Mouse (Mus musculus) urinary bladder, postnatal 10 days (tissue): Measurements from ENCODE around the gene Camk2b.
"Not testable (repeated sequence)": the region's sequence is repeated elsewhere in the genome, so short reads cannot be mapped to it uniquely, and the experiment has no call there.

ENCODE experiments used
- DNase-seq: peaks from one replicate; pipeline ENCODE4 v3.0.0; 2022; ENCODE audit warnings: low spot score

Gene Camk2b

GRCm38 (mm10) chr11:6015011-6015431, 51.1 kb downstream of the Camk2b start:
- no peak for DNase-seq

DNA sequence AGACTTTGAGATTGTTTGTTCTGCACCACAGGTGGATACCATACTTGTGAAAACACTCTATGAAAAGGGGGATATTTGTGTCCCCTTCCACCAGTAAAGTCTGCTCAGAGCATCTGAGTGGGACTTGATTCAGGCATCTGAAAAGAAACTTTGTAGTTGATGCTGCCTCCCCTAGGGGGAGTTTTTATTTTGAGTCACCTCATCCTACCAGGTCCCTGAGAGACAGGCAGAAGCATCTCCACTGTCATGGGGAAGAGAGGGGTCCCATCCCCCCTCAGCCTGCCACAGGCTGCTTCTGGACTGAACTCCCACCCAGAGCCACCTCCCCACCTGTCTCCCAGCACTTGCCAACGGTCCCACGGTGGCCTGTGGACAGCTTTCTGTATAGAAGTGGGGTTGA, 52.8 kb downstream of the Camk2b start:
- no peak for DNase-seq

GRCm38 (mm10) chr11:6011879-6012278, 54.3 kb downstream of the Camk2b start:
- no peak for DNase-seq

DNA sequence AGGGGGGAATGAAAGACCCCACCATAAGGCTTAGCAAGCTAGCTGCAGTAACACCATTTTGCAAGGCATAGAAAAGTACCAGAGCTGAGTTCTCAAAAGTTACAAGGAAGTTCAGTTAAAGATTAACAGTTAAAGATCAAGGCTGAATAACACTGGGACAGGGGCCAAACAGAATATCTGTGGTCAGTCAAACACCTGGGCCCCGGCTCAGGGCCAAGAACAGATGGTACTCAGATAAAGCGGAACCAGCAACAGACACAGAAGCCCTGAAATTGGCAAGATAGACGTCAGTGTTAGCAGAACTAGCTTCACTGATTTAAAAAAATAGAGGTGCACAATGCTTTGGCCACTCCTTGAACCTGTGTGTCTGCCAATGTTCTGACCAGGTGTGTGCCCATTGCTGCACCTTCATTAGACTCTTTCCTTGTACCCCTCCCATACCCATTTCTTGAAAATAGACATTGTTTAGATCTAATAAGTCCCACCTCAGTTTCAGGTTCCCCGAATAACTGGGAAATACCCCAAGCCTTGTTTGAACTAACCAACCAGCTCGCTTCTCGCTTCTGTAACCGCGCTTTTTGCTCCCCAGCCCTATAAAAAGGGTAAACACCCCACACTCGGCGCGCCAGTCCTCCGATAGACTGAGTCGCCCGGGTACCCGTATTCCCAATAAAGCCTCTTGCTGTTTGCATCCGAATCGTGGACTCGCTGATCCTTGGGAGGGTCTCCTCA, 55.2 kb downstream of the Camk2b start:
- DNase-seq, result not testable (repeated sequence)

DNA sequence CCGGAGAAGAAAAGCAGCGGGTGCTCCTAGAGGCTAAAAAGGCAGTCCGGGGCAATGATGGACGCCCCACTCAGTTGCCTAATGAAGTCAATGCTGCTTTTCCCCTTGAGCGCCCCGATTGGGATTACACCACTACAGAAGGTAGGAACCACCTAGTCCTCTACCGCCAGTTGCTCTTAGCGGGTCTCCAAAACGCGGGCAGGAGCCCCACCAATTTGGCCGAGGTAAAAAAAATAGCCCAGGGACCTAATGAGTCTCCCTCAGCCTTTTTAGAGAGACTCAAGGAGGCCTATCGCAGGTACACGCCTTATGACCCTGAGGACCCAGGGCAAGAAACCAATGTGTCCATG, 58.4 kb downstream of the Camk2b start:
- not testable (repeated sequence) for DNase-seq

DNA sequence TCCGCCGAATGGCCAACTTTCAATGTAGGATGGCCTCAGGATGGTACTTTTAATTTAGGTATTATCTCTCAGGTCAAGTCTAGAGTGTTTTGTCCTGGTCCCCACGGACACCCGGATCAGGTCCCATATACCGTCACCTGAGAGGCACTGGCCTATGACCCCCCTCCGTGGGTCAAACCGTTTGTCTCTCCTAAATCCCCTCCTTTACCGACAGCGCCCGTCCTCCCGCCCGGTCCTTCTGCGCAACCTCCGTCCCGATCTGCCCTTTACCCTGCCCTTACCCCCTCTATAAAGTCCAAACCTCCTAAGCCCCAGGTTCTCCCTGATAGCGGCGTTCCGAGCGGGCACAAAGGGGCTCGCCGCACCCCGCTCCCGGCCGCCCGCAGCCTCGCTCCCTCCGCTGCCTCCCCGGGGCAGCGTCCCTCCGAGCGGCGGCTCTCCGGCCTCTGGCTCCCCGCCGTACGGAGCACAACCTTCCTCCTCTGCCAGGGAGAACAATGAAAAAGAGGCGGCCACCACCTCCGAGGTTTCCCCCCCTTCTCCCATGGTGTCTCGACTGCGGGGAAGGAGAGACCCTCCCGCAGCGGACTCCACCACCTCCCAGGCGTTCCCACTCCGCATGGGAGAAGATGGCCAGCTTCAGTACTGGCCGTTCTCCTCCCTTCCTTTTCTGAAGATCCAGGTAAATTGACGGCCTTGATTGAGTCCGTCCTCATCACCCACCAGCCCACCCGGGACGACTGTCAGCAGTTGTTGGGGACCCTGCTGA, 59.0 kb downstream of the Camk2b start:
- DNase-seq, result not testable (repeated sequence)

DNA sequence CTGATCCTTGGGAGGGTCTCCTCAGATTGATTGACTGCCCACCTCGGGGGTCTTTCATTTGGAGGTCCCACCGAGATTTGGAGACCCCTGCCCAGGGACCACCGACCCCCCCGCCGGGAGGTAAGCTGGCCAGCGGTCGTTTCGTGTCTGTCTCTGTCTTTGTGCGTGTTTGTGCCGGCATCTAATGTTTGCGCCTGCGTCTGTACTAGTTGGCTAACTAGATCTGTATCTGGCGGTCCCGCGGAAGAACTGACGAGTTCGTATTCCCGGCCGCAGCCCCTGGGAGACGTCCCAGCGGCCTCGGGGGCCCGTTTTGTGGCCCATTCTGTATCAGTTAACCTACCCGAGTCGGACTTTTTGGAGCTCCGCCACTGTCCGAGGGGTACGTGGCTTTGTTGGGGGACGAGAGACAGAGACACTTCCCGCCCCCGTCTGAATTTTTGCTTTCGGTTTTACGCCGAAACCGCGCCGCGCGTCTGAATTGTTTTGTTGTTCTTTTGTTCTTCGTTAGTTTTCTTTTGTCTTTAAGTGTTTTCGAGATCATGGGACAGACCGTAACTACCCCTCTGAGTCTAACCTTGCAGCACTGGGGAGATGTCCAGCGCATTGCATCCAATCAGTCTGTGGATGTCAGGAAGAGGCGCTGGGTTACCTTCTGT, 59.7 kb downstream of the Camk2b start:
- not testable (repeated sequence) for DNase-seq

DNA sequence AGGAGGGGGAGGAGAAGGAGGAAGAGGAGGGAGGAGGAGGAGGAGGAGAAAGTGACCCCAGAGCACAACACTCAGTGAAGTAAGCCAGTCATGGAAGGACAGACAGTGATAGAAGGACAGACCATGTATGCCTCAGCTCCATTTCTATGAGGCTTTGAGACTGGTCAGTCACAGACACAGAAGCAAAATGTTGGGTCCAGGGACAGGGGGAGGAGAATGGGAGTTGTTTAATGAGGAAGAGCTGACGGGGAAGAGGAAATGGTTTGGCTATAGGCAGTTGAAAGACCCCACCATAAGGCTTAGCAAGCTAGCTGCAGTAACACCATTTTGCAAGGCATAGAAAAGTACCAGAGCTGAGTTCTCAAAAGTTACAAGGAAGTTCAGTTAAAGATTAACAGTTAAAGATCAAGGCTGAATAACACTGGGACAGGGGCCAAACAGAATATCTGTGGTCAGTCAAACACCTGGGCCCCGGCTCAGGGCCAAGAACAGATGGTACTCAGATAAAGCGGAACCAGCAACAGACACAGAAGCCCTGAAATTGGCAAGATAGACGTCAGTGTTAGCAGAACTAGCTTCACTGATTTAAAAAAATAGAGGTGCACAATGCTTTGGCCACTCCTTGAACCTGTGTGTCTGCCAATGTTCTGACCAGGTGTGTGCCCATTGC, 60.7 kb downstream of the Camk2b start:
- DNase-seq, result not testable (repeated sequence)

DNA sequence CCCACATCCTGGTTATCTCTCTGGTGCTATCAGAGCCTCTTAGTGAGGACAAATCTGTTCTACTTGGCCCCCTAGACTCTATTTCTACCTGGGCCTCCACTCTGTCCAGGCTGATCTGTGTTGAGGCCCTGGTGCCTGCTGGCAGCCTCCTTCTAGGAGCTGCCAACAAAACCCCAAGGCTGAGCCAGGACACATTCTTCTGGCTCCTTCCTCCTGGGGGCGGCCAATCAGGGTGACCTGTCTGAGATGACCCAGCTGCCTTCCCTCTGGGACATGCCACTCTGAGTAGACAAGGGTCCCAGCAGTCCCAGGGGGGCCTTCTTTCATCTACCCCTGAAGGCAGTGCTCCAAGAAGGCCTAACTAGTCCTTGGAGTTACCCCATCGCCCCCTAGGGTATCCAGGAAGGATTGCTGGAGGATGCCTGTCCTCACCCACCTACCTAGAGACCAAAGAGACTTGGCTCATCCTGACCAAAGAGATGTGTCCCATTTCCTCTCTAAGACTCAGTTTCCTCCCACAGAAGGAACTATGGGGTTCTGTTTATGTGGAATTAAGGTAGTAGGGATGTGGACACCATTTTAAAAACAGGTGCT, 63.0 kb downstream of the Camk2b start:
- no peak for DNase-seq

GRCm38 (mm10) chr11:6001981-6002649, 64.0 kb downstream of the Camk2b start:
- no peak for DNase-seq

GRCm38 (mm10) chr11:6000961-6001682, 65.0 kb downstream of the Camk2b start:
- DNase-seq, result no peak

DNA sequence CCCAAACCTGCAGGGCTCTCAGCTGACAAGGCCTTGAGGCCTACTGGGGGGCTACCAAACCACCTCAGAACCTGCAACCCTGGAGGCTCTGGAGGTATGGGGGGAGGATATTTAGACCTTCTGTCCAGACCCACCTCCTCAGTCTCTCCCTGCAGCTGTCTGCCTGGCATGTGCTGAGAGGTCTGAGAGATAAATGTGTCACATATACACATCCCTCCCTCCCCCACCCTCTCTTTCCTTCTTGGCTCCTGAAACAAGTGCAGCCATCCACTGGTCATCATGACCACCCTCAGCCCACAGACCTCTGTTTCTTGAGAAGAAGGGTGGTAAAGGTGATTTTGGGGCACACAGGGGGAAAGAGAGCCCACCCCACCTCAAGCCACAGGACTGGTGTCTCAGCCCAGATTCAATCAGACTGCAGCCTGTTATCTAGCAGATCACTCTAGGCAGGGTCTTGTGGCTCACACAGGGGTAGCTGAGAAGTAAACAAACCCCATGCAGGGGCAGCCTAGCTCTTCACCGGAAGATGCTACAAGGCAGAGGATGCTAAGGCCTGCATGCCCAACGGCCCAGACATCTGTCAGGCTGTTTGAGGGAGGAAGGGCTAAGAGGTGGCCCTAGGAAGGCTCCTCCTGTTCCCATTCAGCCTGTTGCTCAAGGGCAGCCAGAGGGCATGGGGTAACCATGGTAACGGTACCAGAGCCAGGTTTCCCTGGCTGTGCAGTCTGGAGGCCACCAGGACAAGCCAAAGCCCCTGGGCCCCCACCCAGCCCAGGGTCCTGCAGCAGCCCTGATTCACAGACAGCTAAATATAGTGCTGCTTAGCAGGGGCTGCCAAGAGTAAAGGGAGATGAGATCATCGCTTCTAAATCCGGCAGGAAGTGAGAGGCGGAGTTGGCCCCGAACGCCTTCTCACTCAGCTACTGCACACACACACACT, 66.1 kb downstream of the Camk2b start:
- DNase-seq, result no peak

- no peak for DNase-seq
Observed at GRCm38 (mm10) chr11:5998472-5998871, 67.7 kb downstream of the Camk2b start.

DNA sequence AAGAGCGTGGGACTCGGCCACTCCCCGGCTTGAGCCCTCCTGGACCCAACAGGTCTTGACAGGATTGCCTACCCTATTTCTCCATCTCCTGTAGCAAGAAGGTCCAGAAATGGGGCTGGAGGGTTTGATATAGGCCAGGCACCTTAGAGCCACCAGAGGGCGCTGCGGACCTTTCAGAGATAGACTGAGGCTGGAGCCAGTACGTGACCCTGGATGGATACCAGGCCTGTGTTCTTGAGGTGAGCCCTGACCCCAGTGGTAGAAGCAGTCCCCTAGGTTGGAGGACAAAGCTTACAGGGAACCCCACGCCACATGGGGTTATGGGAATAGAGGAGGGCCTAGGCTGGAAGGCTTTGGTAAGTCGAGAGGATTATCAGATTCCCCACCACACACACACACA, 70.2 kb downstream of the Camk2b start:
- DNase-seq, result peak; percentile 51

DNA sequence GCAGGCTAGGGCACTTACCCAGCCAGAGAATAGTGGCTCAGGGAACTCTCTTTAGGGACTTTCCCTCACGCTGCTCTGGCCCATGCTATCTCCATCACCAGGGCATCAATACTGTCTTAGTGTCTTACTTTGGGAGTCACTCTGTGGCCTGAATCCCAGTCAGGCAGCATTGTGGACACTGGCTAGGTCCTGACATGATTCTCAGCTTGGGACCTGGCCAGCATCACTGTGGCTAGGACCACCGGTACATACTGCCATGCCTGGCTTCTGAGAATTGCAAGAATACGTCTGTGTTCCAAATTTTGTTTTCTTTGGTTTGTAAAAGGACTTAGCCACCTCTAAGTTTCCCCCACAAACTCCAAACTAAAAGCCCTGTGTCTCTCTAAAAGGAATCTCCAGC, 71.3 kb downstream of the Camk2b start:
- DNase-seq, result no peak

GRCm38 (mm10) chr11:5994212-5994611, 72.0 kb downstream of the Camk2b start:
- DNase-seq, result no peak

DNA sequence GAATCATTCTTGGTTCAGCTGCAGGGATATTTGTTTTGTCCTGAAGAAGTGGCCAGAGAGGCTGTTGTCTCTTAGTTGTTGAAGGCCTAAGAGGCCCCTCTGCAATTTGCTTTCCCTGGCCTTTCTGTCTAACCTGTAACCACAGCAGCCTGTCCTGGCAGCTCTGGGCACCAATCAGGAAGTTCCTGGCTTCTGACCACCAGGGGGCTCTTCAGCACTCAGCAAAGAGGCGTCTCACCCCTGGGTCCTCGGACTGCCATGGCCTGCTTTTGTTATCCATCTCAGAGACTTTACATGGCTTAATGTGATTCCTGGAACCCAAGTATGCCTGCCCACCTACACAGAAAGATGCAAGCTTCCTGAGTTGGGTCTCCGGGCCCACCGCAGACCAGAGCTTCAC, 75.3 kb downstream of the Camk2b start:
- DNase-seq, result no peak

- no peak for DNase-seq
Observed at GRCm38 (mm10) chr11:5989954-5990593, 76.1 kb downstream of the Camk2b start.

GRCm38 (mm10) chr11:5988126-5988525, 78.0 kb downstream of the Camk2b start:
- no peak for DNase-seq
